Mouse (Mus musculus) midbrain, embryonic 14.5 days (tissue): ENCODE measurements at regions not wholly inside any gene's neighbourhood (a gene's known extent, or its start where the extent isn't known, plus 50 kb on each side); places are given as distances from the start of the nearest gene placed in this dataset.

Source experiments
- ATAC-seq: fragments of 200-750 bp; cut with Nextera tagmentation; 2 replicates; pipeline ENCODE4 v1.8.0; 2017; ENCODE audit warnings: moderate number of reproducible peaks, moderate library complexity; ENCODE audit not compliant: low FRiP score, low TSS enrichment
- DNase-seq: peaks from one replicate; pipeline ENCODE4 v3.0.0-alpha.2; 2015
- H3K27ac ChIP-seq: fragments of 300-500 bp; sonication (generic); replicated peaks from 2 replicates; pipeline ENCODE4 v1.5.1; 2014; ENCODE audit warnings: mild to moderate bottlenecking, low read depth, low read length, moderate library complexity
- H3K27me3 ChIP-seq: fragments of 300-500 bp; sonication (generic); 2 replicates; pipeline ENCODE4 v1.6.1; 2014; ENCODE audit warnings: low read length, control low read depth, mixed read lengths; ENCODE audit not compliant: control insufficient read depth, insufficient read depth
- H3K36me3 ChIP-seq: fragments of 300-500 bp; sonication (generic); 2 replicates; pipeline ENCODE4 v1.6.1; 2014; ENCODE audit warnings: low read length, control low read depth; ENCODE audit not compliant: control insufficient read depth, insufficient read depth
- H3K4me1 ChIP-seq: fragments of 300-500 bp; sonication (generic); 2 replicates; pipeline ENCODE4 v1.6.1; 2014; ENCODE audit warnings: mild to moderate bottlenecking, antibody characterized with exemption, low read length, control low read depth; ENCODE audit not compliant: control insufficient read depth, insufficient read depth
- H3K4me2 ChIP-seq: fragments of 300-500 bp; sonication (generic); 2 replicates; pipeline ENCODE4 v1.6.1; 2014; ENCODE audit warnings: mild to moderate bottlenecking, low read length, moderate library complexity
- H3K4me3 ChIP-seq: fragments of 300-500 bp; sonication (generic); replicated peaks from 2 replicates; pipeline ENCODE4 v1.5.1; 2014; ENCODE audit warnings: low read depth, low read length
- H3K9ac ChIP-seq: fragments of 300-500 bp; sonication (generic); replicated peaks from 2 replicates; pipeline ENCODE4 v1.6.1; 2014; ENCODE audit warnings: mild to moderate bottlenecking, low read length, moderate library complexity
- H3K9me3 ChIP-seq: fragments of 300-500 bp; sonication (generic); 2 replicates; pipeline ENCODE4 v1.6.1; 2016; ENCODE audit warnings: low read length, control low read depth, mixed read lengths; ENCODE audit not compliant: control insufficient read depth
- WGBS: fragments of 180-500 bp; shearing (Covaris S2); extraction: QIAGEN DNeasy Blood & Tissue Kit; methylation state at CpG from one replicate; pipeline ENCODE4 v1.1.7; 2014; 5-methylcytosine and 5-hydroxymethylcytosine counted together

DNA sequence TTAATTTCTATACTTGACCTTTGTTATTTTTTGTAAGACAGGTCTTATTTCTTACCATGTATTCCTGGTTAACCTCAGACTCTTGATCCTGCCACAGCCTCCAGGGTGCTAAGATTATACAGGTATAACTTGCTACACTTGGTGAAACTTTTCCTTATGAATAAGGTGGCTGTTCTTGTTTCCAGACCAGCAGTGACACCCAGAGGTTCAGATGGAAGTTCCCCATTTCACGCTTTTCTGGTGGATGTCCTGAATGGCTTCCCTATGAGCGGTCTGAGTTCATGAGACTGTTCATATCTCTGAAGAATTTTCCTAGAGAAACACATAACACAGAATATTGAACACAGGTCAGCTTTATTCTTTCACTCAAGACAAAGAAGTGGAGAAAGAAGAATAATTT, 258.4 kb downstream of the Lrriq3 start:
- Histone ChIP-seq H3K27me3 (no peaks in the 10 kb centered on the region), H3K27ac (no peak overlapping the region), H3K4me3 (no peak overlapping the region), H3K4me1 (no peaks in the 10 kb centered on the region), H3K9me3 (no peaks in the 10 kb centered on the region), H3K9ac (no peak overlapping the region), H3K4me2 (no peak overlapping the region), H3K36me3 (no peaks in the 10 kb centered on the region)
- 93% methylated on average over 2 of the region's 2 CpGs for WGBS
- ATAC-seq (no peak), DNase-seq (no peak)

DNA sequence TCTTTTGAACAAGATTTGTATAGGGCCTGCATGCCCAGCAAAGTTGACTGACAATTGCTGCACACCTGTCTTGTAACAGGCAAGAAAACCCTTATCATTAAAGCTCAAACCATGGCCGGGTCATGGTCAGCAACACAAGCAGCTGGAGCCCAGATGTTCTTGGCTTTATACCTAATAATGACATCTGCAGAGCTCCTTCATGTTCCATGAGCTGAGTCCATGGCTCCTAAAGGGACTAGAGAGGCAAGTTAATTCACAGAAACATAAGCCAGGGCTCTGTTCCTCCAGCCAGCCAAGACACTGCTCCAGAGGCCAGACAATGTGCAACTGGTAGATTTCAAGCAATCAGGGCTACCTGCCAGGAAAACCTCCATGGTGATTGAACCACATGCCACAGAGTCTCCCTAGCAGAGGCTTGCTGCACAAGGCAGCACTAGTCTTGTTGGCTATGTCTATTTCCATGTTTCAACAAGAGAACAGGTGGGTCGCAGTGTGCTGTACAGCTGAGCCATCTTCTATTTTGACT, 259.1 kb downstream of the Lrriq3 start:
- no peaks in the 10 kb centered on the region for H3K27me3 ChIP-seq
- H3K36me3 ChIP-seq: no peaks in the 10 kb centered on the region
- H3K9ac ChIP-seq: no peak overlapping the region
- H3K27ac ChIP-seq: no peak overlapping the region
- H3K4me1 ChIP-seq: no peaks in the 10 kb centered on the region
- WGBS: 89% methylated on average over 2 of the region's 2 CpGs
- no peak overlapping the region for H3K4me2 ChIP-seq
- ATAC-seq (no peak), DNase-seq (no peak)
- no peaks in the 10 kb centered on the region for H3K9me3 ChIP-seq
- no peak overlapping the region for H3K4me3 ChIP-seq

DNA sequence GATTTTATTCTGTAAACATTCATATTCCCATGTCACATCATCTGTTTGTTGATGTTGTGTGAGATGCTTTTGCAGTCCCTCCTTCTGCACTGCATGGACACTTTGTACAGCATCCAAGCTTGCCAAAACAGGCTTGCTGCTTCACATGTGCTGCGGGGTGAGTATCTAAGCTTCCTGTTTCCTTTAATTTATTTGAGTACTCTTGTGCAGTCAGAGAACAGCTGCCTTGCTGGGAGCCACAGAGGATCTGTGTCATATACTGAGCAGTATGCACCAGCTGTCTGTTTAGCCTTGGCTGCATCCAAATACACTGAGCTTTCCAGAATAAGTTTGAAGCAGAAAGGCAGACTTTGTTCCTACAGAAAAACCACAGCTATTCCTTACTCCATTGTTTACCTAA, 267.2 kb downstream of the Lrriq3 start:
- no peaks in the 10 kb centered on the region for H3K27me3 ChIP-seq
- DNase-seq: no peak
- ATAC-seq: no peak

GRCm38 (mm10) chr3:155370716-155371115, 277.5 kb downstream of the Lrriq3 start:
- H3K27ac ChIP-seq: no peak overlapping the region
- no peak for ATAC-seq
- no peak overlapping the region for H3K9ac ChIP-seq
- no peak overlapping the region for H3K4me2 ChIP-seq
- H3K36me3 ChIP-seq: no peaks in the 10 kb centered on the region
- no peak overlapping the region for H3K4me3 ChIP-seq
- no peaks in the 10 kb centered on the region for H3K9me3 ChIP-seq
- H3K4me1 ChIP-seq: no peaks in the 10 kb centered on the region
- no peaks in the 10 kb centered on the region for H3K27me3 ChIP-seq
- DNase-seq: no peak

More for the DNA sequence above, 267.2 kb downstream of the Lrriq3 start:
- H3K9ac ChIP-seq: no peak overlapping the region
- no peak overlapping the region for H3K27ac ChIP-seq
- 86% methylated on average over 1 of the region's 1 CpGs for WGBS
- H3K4me3 ChIP-seq: no peak overlapping the region
- no peak overlapping the region for H3K4me2 ChIP-seq
- no peaks in the 10 kb centered on the region; the same call in 1 of the 2 replicates for H3K9me3 ChIP-seq
- no peaks in the 10 kb centered on the region for H3K4me1 ChIP-seq
- no peaks in the 10 kb centered on the region for H3K36me3 ChIP-seq

DNA sequence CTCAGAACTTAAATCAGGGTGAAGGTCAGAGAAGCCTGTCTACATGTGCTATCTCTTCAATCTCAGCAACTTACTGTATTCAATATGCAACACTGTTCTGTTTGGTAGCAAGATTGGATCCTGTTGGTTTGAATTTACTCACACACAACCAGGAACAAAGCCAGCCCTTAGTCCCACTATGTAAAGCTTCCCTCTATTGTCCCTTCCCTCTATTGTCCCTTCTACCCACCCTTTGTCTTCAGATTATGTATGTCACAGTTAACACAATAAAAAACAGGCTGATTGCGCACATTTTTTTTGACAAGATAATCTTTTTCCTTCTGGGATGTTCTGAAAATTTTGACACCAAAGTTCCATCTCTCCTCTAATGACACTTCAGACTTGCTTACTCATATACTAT, 280.4 kb downstream of the Lrriq3 start:
- 46% methylated on average over 1 of the region's 1 CpGs for WGBS
- ATAC-seq (no peak), DNase-seq (no peak)
- H3K27ac ChIP-seq: no peak overlapping the region
- H3K9me3 ChIP-seq: no peaks in the 10 kb centered on the region
- no peaks in the 10 kb centered on the region for H3K4me1 ChIP-seq
- H3K27me3 ChIP-seq: no peaks in the 10 kb centered on the region
- no peak overlapping the region for H3K4me3 ChIP-seq
- H3K4me2 ChIP-seq: no peak overlapping the region
- H3K36me3 ChIP-seq: no peaks in the 10 kb centered on the region
- H3K9ac ChIP-seq: no peak overlapping the region

DNA sequence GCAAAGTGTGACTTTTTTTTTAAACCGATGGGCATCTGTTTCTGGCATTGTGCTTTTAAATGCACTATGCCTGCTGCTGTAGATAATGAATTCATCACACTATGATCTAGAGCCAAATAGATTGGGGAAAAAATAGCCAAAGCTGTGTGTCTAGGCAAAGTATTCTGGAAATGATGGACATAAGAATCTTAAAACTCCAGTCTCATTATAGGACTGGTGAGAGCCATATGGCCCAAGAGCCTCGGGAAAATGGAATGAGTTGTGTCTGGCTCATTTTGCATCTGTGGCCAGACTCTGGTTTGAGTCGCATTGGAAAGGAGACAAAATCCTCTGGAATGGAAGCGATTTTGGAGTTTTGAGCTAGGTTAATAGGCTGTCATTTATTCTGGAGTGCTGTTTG, 288.7 kb downstream of the Lrriq3 start:
- H3K36me3 ChIP-seq: no peaks in the 10 kb centered on the region
- H3K9ac ChIP-seq: no peak overlapping the region
- H3K4me2 ChIP-seq: no peak overlapping the region
- no peaks in the 10 kb centered on the region for H3K27me3 ChIP-seq
- 85% methylated on average over 4 of the region's 4 CpGs for whole genome bisulfite sequencing
- H3K9me3 ChIP-seq: no peaks in the 10 kb centered on the region
- no peak overlapping the region for H3K27ac ChIP-seq
- DNase-seq: no peak
- H3K4me3 ChIP-seq: no peak overlapping the region
- no peaks in the 10 kb centered on the region for H3K4me1 ChIP-seq
- no peak for ATAC-seq

DNA sequence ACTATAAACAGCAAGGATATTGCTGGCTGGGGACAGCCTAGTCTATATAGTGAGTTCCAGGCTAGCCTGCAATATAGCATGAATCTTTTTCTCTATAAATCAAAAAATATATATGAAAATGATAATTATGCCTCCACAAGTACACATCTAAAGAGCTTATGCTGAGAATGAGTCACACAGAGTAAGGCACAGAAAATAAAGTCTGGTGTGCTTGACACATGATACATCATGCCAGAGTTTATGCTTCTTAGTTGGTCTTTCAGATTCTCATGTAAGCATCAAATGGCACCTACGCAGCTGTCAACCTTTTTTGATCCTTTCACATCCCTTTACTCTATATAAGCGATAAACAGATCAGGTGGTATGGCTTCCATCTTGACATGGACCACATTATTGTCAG, 289.6 kb downstream of the Lrriq3 start:
- no peak for DNase-seq
- Histone ChIP-seq H3K4me3 (no peak overlapping the region), H3K36me3 (no peaks in the 10 kb centered on the region), H3K27ac (no peak overlapping the region), H3K4me1 (no peaks in the 10 kb centered on the region), H3K9ac (no peak overlapping the region), H3K27me3 (no peaks in the 10 kb centered on the region), H3K4me2 (no peak overlapping the region), H3K9me3 (no peaks in the 10 kb centered on the region)
- no peak for ATAC-seq
- WGBS: 86% methylated on average over 2 of the region's 2 CpGs

- no peaks in the 10 kb centered on the region for H3K9me3 ChIP-seq
- DNase-seq (no peak), ATAC-seq (no peak)
- no peak overlapping the region for H3K4me3 ChIP-seq
- no peak overlapping the region for H3K27ac ChIP-seq
- H3K4me2 ChIP-seq: no peak overlapping the region
- H3K36me3 ChIP-seq: no peaks in the 10 kb centered on the region
- H3K9ac ChIP-seq: no peak overlapping the region
- no peaks in the 10 kb centered on the region for H3K4me1 ChIP-seq
- no peaks in the 10 kb centered on the region for H3K27me3 ChIP-seq
- 93% methylated on average over 5 of the region's 5 CpGs for WGBS
These were observed 297.4 kb downstream of the Lrriq3 start for GRCm38 (mm10) chr3:155390666-155391065.

DNA sequence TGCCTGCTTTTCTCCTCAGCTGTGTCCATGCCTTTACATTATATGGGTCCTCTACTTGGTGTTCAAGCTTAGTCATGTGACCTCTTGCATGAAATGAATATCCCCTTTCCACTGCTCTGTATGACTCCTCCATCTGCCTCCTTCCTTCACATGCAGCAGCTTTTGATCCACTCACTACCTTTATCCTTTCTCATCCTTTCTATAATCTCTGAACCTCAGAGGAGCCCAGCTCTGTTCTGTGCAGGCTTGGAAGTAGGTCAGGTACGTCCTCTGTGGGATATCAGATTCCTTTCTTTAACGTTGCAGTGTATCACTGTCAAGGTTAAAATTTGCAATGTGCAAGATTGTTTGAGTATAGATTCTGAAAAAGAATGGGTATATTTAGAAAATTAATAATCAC, 302.9 kb downstream of the Lrriq3 start:
- no peaks in the 10 kb centered on the region for H3K36me3 ChIP-seq
- no peaks in the 10 kb centered on the region for H3K27me3 ChIP-seq
- ATAC-seq (no peak), DNase-seq (no peak)
- no peak overlapping the region for H3K4me3 ChIP-seq
- no peak overlapping the region for H3K27ac ChIP-seq
- H3K4me2 ChIP-seq: no peak overlapping the region
- 82% methylated on average over 2 of the region's 2 CpGs for WGBS
- no peaks in the 10 kb centered on the region for H3K9me3 ChIP-seq
- no peaks in the 10 kb centered on the region for H3K4me1 ChIP-seq
- H3K9ac ChIP-seq: no peak overlapping the region
